Mouse (Mus musculus) kidney, adult 11 months (tissue): ENCODE measurements at regions not wholly inside any gene's neighbourhood (a gene's known extent, or its start where the extent isn't known, plus 50 kb on each side); places are given as distances from the start of the nearest gene placed in this dataset.
"Not testable (repeated sequence)": the region's sequence is repeated elsewhere in the genome, so short reads cannot be mapped to it uniquely, and the experiment has no call there.

Experiments used
- DNase-seq: peaks from one replicate; pipeline ENCODE4 v3.0.0; 2022

DNA sequence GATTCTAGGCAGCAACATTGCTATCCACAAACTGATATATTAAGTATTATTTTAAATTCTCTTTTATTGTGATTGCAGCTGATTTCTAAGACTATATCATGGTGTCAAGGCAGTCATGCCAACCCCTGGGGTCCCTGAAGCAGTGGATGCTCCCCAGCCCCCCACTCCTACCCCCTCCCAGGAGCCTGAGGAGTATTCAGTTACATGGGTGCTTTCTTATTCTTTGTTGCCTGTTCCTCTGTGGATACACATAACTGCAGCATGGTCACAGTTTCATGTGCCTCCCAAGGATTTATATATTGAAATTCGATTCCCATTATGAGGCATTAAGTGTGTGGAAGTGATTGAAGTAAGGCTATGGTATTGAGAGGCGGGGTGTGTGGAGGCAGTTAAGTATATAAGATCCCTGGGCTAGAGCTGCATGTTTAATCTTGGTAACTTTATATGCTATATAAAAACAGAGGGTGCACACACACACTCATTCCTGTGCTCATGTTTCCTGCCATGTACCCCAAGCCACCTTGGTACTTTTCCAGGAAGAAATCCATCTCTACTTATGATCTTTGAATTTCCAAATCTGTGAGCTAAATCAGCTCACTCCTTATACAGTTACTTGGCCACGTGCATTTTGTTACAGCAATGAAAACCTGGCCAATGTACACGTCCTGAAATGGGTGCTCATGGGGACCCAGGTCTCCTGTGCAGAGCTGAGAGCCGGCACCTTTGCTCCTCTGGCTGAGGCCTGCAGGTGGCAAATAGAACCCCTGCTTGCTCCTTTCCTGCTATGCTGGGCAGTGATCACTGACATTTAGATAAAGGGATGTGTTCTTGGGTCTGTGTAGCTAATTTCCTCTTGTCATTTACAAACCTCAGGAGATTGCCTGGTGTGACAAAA, 259.0 kb downstream of the Nek10 start:
- no peak for DNase-seq

DNA sequence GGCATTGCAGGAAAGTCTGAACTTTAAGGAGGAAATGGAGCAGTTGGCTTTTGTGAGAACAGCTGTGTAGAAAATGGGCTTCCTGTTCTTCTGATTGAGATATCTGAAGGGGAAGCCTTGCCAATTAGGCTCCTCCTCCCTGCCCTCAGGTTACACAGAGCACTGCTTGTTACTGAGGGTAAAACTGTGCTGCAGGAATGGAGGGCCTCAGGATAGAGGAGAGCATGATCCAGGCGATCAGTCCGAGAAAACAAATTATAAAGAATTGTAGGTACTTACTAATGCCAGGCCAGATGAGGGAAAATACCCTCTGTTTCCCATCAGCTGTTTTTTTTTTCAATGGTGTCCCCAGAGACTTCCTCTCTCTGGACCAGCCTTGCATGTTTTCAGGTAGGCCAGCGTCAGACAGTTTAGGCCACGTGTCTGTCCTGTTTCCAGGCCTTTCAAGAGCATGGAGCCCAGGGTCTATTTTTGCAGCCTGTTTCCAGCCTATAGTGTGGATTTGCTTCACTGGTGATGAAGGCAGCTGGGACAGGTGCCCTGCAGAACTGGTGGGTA, 259.7 kb downstream of the Nek10 start:
- no peak for DNase-seq

DNA sequence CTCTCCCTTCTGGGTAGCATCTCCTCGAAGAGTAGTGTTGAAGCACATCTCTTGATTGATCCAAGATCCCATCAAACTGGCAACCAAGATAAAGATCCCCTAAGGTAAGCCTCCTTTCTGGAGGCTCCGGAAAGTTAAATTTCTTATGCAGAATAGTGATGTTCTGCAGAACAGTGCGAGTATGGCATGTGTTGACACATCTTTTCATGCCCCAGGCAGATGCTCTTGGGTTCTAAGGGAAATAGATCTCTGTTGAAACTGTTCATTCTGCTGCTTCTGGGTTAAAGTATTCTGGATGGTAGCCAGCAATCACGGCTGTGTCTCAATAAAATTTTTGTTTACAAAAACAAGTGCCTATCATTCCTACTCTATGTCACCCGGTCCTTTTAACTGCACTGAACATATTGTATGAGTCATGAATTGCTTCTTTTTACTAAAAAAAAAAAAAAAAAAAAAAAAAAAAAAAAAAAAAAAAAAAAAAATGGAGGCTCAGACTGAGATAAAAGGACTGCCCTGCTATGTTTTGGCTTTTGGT, 261.8 kb downstream of the Nek10 start:
- no peak for DNase-seq

DNA sequence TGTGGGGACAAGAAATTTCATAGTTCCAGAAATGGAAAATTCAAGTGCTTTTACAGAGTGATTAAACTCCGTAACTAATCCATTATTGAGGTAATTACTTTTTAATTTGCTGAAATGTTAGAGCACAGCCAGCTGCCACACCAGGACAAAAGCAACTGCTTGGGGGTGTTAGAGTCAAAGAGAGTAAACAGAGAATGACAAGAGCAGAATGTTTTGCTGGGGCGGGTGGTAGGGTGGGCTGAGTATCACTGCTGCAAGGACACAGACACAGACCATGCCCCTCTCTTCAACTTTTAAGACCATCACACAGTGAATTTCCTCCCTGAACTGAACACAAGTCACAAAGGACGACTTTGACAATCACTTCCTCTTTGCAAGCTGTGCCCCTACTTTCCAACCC, 272.7 kb downstream of the Nek10 start:
- peak; percentile 4 for DNase-seq

DNA sequence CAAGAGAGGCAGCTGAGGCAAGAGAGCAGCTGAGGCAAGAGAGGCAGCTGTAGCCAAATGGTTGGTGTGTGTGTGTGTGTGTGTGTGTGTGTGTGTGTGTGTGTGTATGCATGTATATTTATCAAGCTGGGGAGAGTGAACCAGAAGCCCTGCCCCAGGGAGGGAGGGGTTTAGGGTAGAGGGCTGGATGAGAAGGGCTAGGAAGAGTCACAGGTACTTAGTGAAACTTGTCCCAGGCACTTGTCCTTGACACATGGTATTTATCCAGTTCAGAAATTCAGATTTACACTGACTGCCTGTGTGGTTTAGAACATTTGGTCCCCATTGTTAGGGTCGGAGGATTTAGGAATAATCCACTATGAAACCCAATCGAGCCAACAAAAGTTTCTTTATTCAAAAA, 279.7 kb downstream of the Nek10 start:
- no peak for DNase-seq

DNA sequence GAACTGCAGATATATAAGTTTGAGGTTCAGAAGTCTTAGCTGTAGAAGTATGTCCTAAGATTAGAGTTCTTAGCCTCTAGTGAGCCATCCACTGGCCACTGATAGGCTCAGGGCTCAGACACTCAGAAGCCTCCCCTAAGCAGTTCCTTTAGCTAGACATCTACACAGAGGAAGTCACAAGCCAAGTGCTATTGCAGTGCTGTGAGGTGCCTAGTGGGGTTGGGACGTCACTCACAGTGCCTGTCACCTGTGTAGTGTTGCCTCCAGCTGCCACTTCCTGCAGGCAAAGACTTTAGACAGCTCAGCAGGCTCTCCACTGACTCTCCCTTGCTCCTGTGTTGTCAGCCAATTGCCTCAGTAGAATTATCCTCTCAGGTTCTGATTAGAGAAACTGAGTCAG, 280.6 kb downstream of the Nek10 start:
- DNase-seq, result no peak

DNA sequence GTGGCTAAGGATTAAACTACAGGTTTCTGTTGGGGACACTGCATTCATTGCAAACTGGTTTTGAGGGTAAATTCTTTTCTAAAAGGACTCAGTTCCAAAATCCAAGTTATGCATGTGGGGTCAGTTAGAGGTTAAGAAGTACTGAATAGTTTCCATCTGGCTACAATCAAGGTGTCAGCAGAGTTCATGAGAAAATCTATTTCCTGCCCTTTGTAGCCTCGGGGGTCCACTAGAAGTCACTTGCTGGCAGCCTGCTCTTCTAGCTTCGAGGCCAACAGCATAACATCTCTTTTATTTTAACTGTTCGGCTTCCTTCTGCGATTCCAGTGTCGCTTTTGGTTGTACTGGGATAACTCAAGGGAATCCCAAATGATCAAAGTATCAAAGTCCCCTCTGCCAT, 283.8 kb downstream of the Nek10 start:
- DNase-seq, result peak; percentile 4

DNA sequence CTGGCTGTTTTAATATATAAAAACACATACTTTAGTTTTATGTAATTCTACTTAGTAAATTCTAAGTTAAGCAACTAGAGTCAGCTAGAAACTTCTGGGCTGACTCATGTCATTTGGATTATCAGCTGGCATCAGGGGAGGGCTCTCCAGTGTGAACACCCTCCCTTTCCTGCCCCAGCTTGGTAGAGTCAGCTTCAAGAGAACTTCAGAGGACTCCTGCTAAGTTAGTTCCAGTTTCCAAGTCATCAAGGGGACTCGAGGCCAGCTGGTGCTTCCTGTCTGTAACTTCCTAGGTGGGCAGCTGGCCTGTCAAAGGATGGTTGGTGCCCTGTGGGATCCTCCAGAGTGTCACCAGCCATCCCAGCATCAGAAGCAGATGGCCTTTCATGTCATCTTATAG, 293.6 kb downstream of the Nek10 start:
- DNase-seq, result no peak

DNA sequence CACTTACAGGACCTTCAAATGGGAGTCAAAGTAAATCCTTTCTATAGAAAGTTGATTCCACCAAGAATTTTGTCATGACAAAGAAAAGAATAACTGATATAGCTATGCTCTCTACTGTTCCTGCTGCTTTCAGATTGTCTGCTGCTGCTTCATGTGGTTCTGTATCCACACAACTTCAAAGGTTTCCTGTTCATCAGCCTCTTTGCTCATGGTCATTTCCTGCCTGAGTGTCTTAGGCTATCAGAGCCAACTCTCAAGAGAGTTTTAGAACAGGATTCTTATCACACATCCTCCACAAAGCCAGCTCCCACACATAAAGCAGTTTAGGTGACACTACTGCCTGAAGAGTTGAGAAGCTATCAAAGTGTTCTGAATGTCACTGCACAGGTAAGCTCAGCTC, 296.7 kb downstream of the Nek10 start:
- DNase-seq, result no peak

DNA sequence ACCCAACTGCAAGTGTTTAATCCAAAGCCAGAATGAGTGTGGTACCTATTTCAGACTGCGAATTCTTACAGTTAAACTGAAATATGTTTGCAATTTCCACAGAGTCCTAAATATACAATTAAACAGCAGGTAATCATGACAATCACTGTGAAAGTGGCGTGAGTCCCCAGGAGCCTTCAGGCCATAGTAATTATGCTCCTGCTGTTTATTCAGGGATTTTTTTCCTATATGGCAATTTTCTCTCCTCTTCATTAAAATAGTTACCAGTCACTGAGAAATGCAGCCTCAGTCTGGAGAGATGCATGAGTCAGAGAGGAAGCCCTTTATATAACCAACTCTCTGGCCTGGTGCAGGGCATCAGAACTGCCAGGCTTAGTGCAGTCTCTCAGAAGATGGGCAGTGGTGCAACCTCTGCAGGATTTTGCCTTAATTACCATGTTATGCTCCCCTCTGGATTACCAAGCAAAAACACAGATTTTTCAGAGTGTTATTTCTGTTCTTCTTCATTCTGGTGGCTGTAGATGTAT, 304.6 kb downstream of the Nek10 start:
- no peak for DNase-seq

DNA sequence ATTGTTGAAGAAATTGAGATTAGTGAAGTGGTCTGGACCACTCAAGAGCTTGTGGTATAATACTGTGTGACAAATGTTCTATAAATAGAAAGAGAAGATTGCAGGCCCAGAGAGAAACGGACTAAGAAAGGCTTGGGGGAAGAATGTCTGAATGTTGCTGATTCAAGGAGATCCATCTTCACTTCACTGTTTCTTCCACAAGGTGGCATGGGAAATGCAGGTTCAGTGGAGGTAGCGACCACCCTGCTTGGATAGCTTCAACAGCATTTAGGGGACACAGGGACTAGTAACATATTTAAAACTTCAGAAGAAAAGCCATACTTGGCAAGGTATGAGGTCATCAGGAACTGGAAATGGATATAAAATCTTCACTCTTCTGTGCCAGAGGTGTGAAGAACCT, 316.5 kb downstream of the Nek10 start:
- DNase-seq, result no peak

DNA sequence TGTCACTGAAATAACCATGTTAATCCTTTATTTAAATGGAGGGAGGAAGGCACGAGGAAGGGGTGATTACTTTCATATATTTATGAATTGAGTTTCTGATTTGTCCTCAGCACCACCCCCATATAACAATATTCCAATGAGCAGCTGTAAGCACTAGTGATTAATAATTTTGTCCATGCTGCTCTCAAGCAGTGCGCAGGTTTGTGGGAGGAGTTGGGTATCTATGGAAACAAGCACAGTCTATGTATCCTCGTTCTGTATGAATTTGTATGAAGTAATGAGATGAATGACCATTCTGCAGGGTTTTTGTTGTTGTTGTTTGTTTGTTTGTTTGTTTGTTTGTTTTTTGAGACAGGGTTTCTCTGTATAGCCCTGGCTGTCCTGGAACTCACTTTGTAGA, 310.6 kb downstream of the Lrrc3b start:
- no peak for DNase-seq

DNA sequence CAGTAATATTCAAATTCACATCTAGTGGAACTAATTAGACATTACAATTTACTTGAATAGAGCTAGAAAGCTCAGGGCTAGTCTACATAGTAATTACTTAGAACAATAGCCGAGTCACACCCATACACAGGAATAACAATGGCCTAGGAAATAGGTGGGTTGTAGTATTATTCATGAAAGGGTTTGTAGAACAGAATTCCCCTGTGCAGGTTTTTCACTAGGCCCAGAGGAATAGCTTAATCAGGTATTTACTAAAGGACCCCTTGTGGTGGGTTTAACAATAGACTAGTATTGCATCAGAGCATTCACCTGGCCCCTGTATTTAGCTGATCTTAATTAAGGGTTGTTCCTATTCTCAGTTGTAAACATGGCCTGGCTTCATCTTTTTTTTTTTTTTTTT, 297.9 kb downstream of the Lrrc3b start:
- not testable (repeated sequence) for DNase-seq

DNA sequence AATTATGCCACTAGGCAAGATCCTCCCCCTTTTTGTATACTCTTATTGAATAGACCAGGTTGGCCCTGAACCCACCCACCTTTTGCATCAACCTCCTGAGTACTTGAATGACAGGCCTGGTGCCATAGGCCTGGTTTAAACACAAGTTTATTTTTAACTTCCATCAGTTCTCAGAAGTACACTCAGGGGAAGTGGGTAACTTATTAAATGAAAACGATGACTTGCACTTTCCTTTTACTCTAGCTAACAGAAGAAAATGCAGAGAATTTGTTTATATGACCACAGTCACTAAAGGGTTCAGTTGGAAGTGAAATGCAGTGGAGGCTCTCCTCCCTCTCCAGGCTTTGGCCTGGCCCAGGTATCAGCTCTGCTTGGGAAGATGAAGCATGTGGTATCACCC, 295.9 kb downstream of the Lrrc3b start:
- peak; percentile 35 for DNase-seq

DNA sequence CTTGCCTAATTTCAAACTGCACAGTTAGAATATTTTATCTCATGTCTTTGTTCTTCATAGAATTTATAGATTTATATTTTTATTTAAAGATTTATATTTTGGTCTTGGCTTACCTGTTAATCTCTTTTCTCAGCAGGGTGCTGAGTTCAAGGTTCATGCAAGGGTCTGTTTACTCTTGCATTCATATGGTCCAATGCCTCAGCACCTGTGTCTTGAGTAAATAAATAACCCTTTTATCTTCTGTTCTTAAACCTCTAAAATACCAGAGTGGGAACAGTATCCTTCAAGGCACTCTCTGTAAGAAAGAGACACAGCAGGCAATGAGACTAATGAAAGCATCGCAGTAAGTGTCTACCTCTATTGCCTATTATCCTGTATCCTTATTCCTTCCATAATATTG, 290.3 kb downstream of the Lrrc3b start:
- DNase-seq, result no peak
